Comparison of ENCODE assay signal across 23 mouse cellular contexts in genomic region chr12:56318941-56319340, GRCm38 (mm10). TPM values are rescaled to one million over a fixed set of nuclear protein-coding genes. Genes with fewer than 3 reads are reported as not detected.
DNase-seq lines count a peak whose midpoint lies in the region; ATAC-seq and TF ChIP-seq lines count a peak whose summit lies in the region.
"Had no signal": no experiment of that assay in that cellular context is flagged by ENCODE, and none has a peak within 500 bp of the region (broad histone marks: within the 10 kb centered on the region; RNA-seq: fewer than 3 reads in every experiment).

No protein-coding gene starts in this region.

- peak; percentile 23 to 76 for DNase-seq in adrenal gland, adult (ENCODE audit: inconsistent age in 2 of 2, low spot score in 1 of 2)
- DNase-seq in adrenal gland, postnatal 25 days, result no peak
- DNase-seq in lung, embryonic 14.5 days, result no peak
- no peak for DNase-seq in lung, postnatal 25 days (ENCODE audit: low spot score)
- peak; percentile 12 for DNase-seq in urinary bladder, postnatal 14 days (ENCODE audit: low spot score)
- DNase-seq in urinary bladder, adult 2 months (ENCODE audit: low spot score), result no peak
- DNase-seq in embryo, embryonic 10 days (ENCODE audit: low spot score), result no peak
- DNase-seq: cerebellum, adult 18-20 months; cerebellum, adult 9-11 months; cerebellum, postnatal 36 days; forebrain, postnatal 0 days; gastrocnemius, postnatal 36 days; heart, adult 11 months; heart, postnatal 4 days had no signal

- H3K27ac ChIP-seq in lung, embryonic 14.5 days (ENCODE audit: low read depth), result no peak overlapping the region
- H3K27ac ChIP-seq: embryonic facial prominence, embryonic 10.5 days; forebrain, embryonic 13.5 days; heart, embryonic 13.5 days; hindbrain, embryonic 12.5 days had no signal

- no peaks in the 10 kb centered on the region for H3K4me1 ChIP-seq in lung, embryonic 14.5 days (ENCODE audit: insufficient read depth)
- H3K4me1 ChIP-seq: embryonic facial prominence, embryonic 10.5 days; forebrain, embryonic 13.5 days; hindbrain, embryonic 12.5 days had no signal

- H3K4me3 ChIP-seq in lung, embryonic 14.5 days (ENCODE audit: low read depth, low read length), result no peak overlapping the region
- H3K4me3 ChIP-seq: embryonic facial prominence, embryonic 10.5 days; forebrain, embryonic 13.5 days; heart, embryonic 13.5 days; hindbrain, embryonic 12.5 days had no signal

- 55% methylated on average over 4 of the region's 4 CpGs for WGBS in lung, embryonic 14.5 days

- H3K9ac ChIP-seq in lung, embryonic 14.5 days, result no peak overlapping the region
- H3K9ac ChIP-seq: forebrain, embryonic 13.5 days; forebrain, postnatal 0 days; heart, embryonic 13.5 days; hindbrain, embryonic 12.5 days had no signal

- no peaks in the 10 kb centered on the region for H3K27me3 ChIP-seq in lung, embryonic 14.5 days (ENCODE audit: insufficient read depth, low read length)
- H3K27me3 ChIP-seq: CH12.LX; forebrain, embryonic 13.5 days; heart, embryonic 13.5 days; hindbrain, embryonic 12.5 days; Patski had no signal

- no peak overlapping the region for H3K4me2 ChIP-seq in lung, embryonic 14.5 days
- H3K4me2 ChIP-seq: forebrain, embryonic 13.5 days; heart, embryonic 13.5 days; hindbrain, embryonic 12.5 days had no signal

- H3K36me3 ChIP-seq in lung, embryonic 14.5 days (ENCODE audit: insufficient read depth), result no peaks in the 10 kb centered on the region
- H3K36me3 ChIP-seq: heart, embryonic 13.5 days had no signal

- H3K9me3 ChIP-seq in lung, embryonic 14.5 days (ENCODE audit: low read depth, low read length), result no peaks in the 10 kb centered on the region
- H3K9me3 ChIP-seq: embryonic facial prominence, embryonic 10.5 days; forebrain, embryonic 13.5 days; heart, embryonic 13.5 days; hindbrain, embryonic 12.5 days had no signal

- 0 out of 2 replicates have a peak, but pooled peaks have one; percentile 22 for ATAC-seq in lung, embryonic 14.5 days (ENCODE audit: insufficient read depth)
- ATAC-seq: activated CD4-positive, CD25-positive, alpha-beta regulatory T cell, adult 4 months; forebrain, embryonic 13.5 days; forebrain, postnatal 0 days; hindbrain, embryonic 16.5 days; inflammation-experienced regulatory T-cells, adult 6 months; Patski had no signal

- no peak for TF ChIP-seq CTCF in lung, embryonic 14.5 days (IDR thresholded peaks at IDR 0.05; ENCODE audit: low read depth)

RNA-seq across cellular contexts. Expression of gene Mbip, which starts 26.8 kb away (rescaled TPM):
- total RNA-seq in adrenal gland, postnatal 25 days (2021), result 16.5 and 19.7 TPM in 2 replicates
- polyA plus RNA-seq in lung, embryonic 14.5 days (2014; fragmentation: Nextera tagmentation; extraction: Ambion mirVana), result 160 and 171 TPM in 2 replicates
- 19.8 and 25.9 TPM in 2 replicates for polyA plus RNA-seq in urinary bladder, adult 2 months (2012; rRNA removed)

Comparison
In these comparisons a context has a peak if more than half of its experiments do, and no peak if none do; other contexts are left out.
1. DNase-seq: peak in adrenal gland, adult (2 of 2) and urinary bladder, postnatal 14 days (single experiment); none in adrenal gland, postnatal 25 days (single experiment), lung, embryonic 14.5 days (single experiment), lung, postnatal 25 days (single experiment), urinary bladder, adult 2 months (single experiment) and embryo, embryonic 10 days (single experiment).